Mouse (Mus musculus) cerebellum, adult 18-20 months (tissue): ENCODE data around the gene Nt5dc2.

Experiments
- DNase-seq, 2 experiments: peaks; one replicate each; pipeline ENCODE4 v3.0.0; 2021

Nt5dc2 gene

GRCm38 (mm10) chr14:31130236-31131220, at the start of gene Nt5dc2:
Nt5dc2 (plus strand) TSS chr14:31131053.
- DNase-seq: peak; percentile 60 to 65

DNA sequence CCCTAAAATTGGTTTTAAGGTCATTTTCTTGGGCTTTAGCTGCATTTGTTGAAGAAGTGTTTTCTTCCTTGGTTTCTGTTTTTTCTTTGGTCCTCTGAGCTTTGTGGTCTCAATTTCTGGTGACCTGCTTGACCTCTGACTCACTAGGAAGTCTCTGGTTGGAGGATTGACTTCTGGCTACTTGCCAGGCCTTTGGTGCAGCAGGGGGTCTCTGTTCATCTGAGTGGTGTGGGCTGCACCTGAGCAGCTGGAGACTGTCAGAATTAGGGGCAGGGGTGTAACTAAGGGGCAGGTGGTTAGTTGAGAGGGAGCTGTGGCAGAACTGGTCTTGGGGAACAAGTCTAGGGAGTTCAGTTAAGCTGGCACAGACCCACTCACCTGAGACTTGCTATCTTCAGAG, 49.7 kb upstream of the Nt5dc2 start:
- DNase-seq: peak in 1 of 2 experiments; percentile 4

GRCm38 (mm10) chr14:31087433-31087832, 43.4 kb upstream of the Nt5dc2 start:
- peak in 1 of 2 experiments; percentile 4 for DNase-seq

GRCm38 (mm10) chr14:31088515-31088914, 42.3 kb upstream of the Nt5dc2 start:
- DNase-seq: no peak

- DNase-seq: no peak
These were observed 40.9 kb upstream of the Nt5dc2 start for GRCm38 (mm10) chr14:31089918-31090317.

DNA sequence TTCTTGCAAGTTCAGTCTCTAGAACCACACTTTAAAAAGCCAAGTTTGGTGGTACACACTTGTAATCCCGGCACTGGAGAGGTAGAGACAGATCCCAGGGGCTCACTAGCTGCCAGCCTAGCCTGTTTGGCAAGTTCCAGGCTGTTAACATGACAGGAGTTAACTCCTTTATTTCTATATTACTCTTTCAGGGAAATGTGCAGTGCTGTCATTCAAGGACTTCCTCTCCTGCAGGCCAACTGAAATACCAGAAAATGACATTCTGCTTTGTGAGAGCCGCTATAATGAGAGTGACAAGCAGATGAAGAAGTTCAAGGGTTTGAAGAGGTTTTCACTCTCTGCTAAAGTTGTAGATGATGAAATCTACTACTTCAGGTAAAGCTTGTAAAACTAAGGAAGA, 25.7 kb upstream of the Nt5dc2 start:
- DNase-seq: no peak

GRCm38 (mm10) chr14:31110613-31111012, 20.2 kb upstream of the Nt5dc2 start:
- no peak for DNase-seq

GRCm38 (mm10) chr14:31112187-31112586, 18.7 kb upstream of the Nt5dc2 start:
- no peak for DNase-seq

DNA sequence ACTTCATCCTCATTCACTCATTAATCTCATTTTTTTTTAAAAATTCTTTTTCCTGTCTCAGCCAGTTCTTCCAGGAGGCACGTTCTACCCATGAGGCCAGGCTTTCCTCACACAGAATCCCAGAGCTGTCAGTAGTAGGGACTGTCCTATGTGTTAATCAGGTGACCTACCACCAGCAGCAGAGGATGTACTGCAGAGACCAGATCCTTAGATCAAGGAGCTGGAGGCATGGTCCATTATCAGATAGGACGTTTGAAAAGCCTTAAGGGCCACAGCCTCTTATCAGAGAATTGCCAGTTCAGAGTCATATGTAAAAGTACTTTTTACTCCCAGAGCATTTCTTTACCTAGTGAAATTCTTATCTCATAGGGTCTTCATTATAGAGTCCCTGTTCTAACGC, 16.8 kb upstream of the Nt5dc2 start:
- DNase-seq: no peak

GRCm38 (mm10) chr14:31115522-31115921, 15.3 kb upstream of the Nt5dc2 start:
- DNase-seq: no peak

DNA sequence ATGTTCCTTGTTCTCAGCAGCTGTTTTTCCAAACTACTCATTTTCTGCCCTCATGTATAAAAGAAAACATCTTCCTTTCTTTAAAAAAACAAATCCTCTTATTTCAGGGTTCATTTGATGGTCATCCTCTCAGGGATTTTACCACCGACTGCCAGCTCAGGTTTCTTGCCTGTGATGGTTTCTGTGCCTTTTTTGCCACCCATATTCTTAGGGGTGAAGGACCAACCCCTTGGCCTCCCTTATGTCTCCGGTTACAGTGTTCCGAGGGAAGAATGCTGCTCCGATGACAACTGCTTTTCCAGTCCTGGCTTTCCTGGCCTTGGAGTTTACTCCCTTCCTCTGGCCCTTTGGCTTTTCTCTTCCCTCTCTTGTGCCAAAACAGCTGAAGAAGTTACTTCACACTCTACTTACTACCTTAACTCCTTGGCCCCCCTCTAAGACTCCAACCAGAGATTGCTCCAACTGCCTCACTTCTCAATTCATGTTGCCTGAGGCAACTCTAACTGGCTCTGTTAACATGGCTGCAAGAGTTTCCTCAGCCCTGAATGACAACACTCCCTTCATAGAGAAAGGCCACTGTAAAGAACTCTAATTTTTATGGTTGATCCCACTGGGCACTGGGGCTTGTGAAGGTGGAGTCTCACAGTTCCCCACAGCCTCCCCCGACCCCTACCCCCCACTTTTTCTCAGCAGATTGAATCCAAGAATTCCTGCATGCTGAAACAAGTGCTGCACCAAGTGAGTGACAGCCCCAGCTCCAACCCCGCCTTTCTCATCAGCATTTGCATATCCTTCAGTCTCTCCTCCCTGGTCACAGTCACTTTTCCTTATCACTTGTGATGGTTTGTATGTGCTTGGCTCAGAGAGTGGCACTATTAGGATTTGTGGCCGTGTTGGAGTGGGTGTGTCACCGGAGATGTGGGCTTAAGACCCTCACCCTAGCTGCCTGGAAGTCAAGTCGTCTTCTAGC, 5.5 kb upstream of the Nt5dc2 start:
- no peak for DNase-seq

DNA sequence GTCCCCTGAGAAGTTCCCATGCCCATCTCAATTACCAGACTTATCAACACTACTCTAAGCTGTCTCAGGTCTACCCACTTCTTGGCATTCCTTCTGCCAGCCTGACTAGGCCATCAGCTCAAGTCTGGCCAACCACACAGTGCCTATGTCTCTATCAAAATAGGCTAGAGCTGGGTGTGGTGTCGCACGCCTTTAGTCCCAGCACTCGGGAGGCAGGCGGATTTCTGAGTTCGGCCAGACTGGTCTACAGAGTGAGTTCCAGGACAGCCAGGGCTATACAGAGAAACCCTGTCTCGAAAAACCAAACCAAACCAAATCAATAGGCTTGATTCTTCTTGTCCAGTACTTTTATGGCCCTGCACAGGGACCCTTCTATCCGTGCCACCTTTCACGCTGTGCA, 4.0 kb upstream of the Nt5dc2 start:
- DNase-seq: no peak

GRCm38 (mm10) chr14:31128101-31128825, 2.6 kb upstream of the Nt5dc2 start:
- DNase-seq: peak in 1 of 2 experiments; percentile 32

- peak; percentile 95 to 98 for DNase-seq
These were observed 2.0 kb upstream of the Nt5dc2 start, which contains the start of gene Smim4 for GRCm38 (mm10) chr14:31128826-31129219. Smim4 (minus strand) TSS chr14:31128956.

- no peak for DNase-seq
These were observed 1.3 kb upstream of the Nt5dc2 start for GRCm38 (mm10) chr14:31129326-31130235.

GRCm38 (mm10) chr14:31131272-31131821, 494 bp downstream of the Nt5dc2 start:
- DNase-seq: no peak

- no peak for DNase-seq
These were observed 1.2 kb downstream of the Nt5dc2 start for GRCm38 (mm10) chr14:31132031-31132430.

- no peak for DNase-seq
These were observed 1.7 kb downstream of the Nt5dc2 start for GRCm38 (mm10) chr14:31132491-31132975.

DNA sequence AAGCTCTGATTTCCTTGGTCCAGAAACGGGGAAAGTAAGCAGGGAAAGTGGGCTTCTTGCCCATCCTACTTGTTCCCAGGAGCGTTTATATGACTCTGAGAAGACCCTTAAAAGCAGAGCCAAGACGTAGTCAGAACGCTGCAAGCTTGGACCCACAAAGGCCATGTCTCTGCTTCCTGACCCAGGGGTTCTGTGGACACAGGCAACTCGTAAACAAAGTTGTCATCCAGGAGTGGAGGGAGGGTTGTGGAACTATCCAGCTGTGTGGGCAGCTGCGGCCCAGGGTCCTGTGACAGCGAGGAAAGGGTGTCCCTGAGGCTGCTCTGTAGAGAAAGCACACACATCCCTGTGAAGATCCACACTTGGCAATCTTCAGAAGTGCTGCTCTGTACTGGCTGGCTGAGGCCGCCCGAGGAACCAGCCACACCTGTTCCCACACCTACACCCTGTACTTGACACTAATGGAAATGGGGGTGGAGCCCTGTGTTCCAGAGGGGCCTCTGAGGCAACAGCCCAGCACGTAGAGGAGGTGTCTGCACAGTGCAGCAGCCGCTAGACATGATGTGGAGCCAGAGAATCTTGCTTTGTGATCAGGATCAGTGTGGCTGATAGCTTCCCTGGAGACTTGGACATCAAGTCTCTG, 2.3 kb downstream of the Nt5dc2 start:
- no peak for DNase-seq
